Mouse (Mus musculus) stomach, postnatal 0 days (tissue): Measurements from ENCODE around the gene Spryd3. TPM values are rescaled to one million over a fixed set of nuclear protein-coding genes. Genes with fewer than 3 reads are reported as not detected.
A peak's percentile ranks its signal among the peaks of the same experiment; 100 is the strongest.

Experiments used
- ATAC-seq: fragments of 200-750 bp; cut with Nextera tagmentation; 2 replicates; pipeline ENCODE4 v1.8.0; 2017; ENCODE audit not compliant: low FRiP score, low TSS enrichment
- DNase-seq: peaks from one replicate; pipeline ENCODE4 v3.0.0-alpha.2; 2016; ENCODE audit warnings: low spot score
- H3K27ac ChIP-seq: fragments of 300-500 bp; sonication (generic); replicated peaks from 2 replicates; pipeline ENCODE4 v1.5.1; 2014; ENCODE audit warnings: mild to moderate bottlenecking, control low read depth
- H3K27me3 ChIP-seq: fragments of 300-500 bp; sonication (generic); 2 replicates; pipeline ENCODE4 v1.6.1; 2014; ENCODE audit warnings: low read length; ENCODE audit not compliant: control insufficient read depth, insufficient read depth
- H3K36me3 ChIP-seq: fragments of 300-500 bp; sonication (generic); 2 replicates; pipeline ENCODE4 v1.6.1; 2014; ENCODE audit warnings: low read length, mixed read lengths; ENCODE audit not compliant: control insufficient read depth, insufficient read depth
- H3K4me1 ChIP-seq: fragments of 300-500 bp; sonication (generic); replicated peaks from 2 replicates; pipeline ENCODE4 v1.6.1; 2014; ENCODE audit warnings: antibody characterized with exemption; ENCODE audit not compliant: control insufficient read depth, insufficient read depth
- H3K4me2 ChIP-seq: fragments of 300-500 bp; sonication (generic); replicated peaks from 2 replicates; pipeline ENCODE4 v1.6.1; 2014; ENCODE audit warnings: low read depth, mild to moderate bottlenecking, control low read depth, moderate library complexity
- H3K4me3 ChIP-seq: fragments of 300-500 bp; sonication (generic); 2 replicates; pipeline ENCODE4 v1.5.1; 2014; ENCODE audit warnings: low read depth, low read length, control low read depth
- H3K9ac ChIP-seq: fragments of 300-500 bp; sonication (generic); 2 replicates; pipeline ENCODE4 v1.6.1; 2014; ENCODE audit warnings: mild to moderate bottlenecking, low read length, control low read depth, mixed read lengths
- H3K9me3 ChIP-seq: fragments of 300-500 bp; sonication (generic); 2 replicates; pipeline ENCODE4 v1.6.1; 2016; ENCODE audit warnings: low read length; ENCODE audit not compliant: control insufficient read depth
- CTCF ChIP-seq: IDR thresholded peaks from 2 replicates; pipeline ENCODE4 v1.5.1; 2016; ENCODE audit warnings: antibody characterized with exemption, low read depth, mild to moderate bottlenecking, moderate library complexity
- EP300 ChIP-seq: optimal IDR thresholded peaks from 2 replicates; pipeline ENCODE3; 2016; ENCODE audit warnings: antibody characterized with exemption
- WGBS: fragments of 180-500 bp; shearing (Covaris S2); extraction: QIAGEN DNeasy Blood & Tissue Kit; methylation state at CpG from one replicate; pipeline ENCODE4 v1.1.7; 2014; 5-methylcytosine and 5-hydroxymethylcytosine counted together
- polyA plus RNA-seq: library from polyadenylated mRNA; unstranded; fragments of >200 nt; fragmentation: Nextera tagmentation; extraction: Ambion mirVana; gene quantifications from 2 replicates; pipeline ENCODE4 v1.2.1, GENCODE M21; 2015

Spryd3 gene
- polyA plus RNA-seq, 1 experiment from 2014 or later = 28.5 TPM

DNA sequence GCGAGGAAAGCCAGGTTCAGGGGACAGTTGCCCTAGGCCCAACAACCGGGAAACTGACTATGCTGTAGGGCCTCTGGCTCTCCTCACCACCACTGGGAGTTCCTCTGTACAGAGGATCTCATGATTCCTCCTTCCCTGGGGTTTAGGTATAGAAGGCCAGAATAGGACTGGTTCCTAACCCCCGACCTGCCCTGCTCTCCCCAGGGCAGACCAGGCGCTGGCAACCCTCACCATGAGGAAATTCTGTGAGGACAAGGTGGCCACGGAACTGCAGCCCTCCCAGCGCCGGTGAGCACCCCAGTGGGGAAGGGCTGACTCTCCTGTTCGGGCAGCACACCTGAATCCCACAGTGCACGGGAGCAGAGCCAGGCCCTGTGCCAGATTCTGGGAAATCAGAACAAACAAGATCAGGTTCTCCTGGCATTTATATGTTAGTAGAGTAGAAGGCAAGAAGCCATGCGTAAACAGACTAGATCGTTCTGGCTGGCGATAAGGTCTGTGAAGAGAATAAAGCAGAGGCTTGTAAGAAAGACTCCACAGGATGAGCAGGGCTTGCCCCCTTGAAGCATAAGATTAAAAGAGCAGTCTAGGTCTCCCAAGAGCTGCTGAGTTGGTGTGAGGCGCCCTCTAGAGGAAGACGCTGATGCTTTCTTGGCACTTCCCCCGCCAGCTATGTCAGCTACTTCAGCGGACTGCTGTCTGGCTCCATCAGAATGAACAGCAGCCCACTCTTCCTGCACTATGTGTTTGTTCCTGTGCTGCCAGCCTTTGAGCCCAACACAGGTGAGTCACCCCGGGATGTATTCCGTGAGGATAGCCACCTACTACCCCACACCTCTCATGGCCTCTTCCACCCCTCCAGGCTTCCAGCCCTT is 27.1 kb downstream of the Spryd3 start:
- no peak overlapping the region for H3K4me3 ChIP-seq
- H3K9me3 ChIP-seq = no peaks in the 10 kb centered on the region
- H3K36me3 ChIP-seq = peaks cover 34% of the 10 kb centered on the region
- peaks cover 14% of the 10 kb centered on the region for H3K4me1 ChIP-seq
- WGBS = 43% methylated on average over 18 of the region's 18 CpGs
- peak overlapping the region; percentile 25; the same call in 1 of the 2 replicates for H3K27ac ChIP-seq
- ATAC-seq (peak; percentile 24), DNase-seq (peak; percentile 84)
- H3K4me2 ChIP-seq = no peak overlapping the region
- no peaks in the 10 kb centered on the region for H3K27me3 ChIP-seq
- H3K9ac ChIP-seq = no peak overlapping the region
- TF ChIP-seq EP300 (no peak), CTCF (peak; percentile 87)

DNA sequence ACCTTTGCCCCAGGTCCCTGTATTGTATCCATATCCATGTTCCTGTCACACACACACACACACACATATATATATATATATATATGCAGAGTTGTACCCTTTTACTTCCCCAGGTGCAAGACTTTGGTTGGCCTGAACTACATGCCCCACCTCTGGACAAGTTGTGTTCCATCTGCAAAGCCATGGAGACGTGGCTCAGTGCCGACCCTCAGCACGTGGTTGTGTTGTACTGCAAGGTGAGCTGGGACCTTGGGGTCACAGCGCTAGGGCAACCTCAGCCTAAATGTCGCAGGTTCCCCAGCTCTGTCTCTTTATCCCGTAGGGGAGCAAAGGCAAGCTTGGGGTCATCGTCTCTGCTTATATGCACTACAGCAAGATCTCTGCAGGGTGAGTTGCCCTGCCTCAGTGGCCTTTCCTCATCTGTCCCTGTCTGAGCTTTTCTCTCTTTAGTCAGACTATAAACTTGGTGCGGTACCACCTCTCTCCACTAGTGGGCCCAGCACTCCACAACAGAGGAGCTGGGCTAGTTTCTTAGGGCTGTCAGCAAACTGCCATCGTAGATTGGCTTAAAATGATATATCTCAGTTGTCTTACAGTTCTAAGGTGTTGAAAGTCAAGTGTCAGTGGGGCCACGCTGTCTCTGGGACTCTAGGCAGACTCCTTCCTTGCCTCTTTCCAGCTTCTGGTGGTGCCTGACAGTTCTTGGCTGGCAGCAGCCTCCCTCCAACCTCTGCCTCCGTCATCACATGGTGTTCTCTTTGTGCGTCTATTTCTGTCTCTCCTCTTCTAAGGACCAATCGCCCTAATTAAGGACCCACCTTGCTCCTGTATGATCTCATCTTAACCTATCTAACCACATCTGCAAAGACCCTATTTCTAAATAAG is 28.1 kb downstream of the Spryd3 start:
- peak; percentile 80 for DNase-seq
- TF ChIP-seq CTCF = peak; percentile 85
- no peak for TF ChIP-seq EP300
- WGBS = 43% methylated on average over 13 of the region's 13 CpGs
- Histone ChIP-seq H3K27ac (no peak overlapping the region; the same call in 1 of the 2 replicates), H3K27me3 (no peaks in the 10 kb centered on the region), H3K4me2 (no peak overlapping the region), H3K9ac (no peak overlapping the region), H3K4me3 (no peak overlapping the region), H3K9me3 (no peaks in the 10 kb centered on the region), H3K4me1 (peaks cover 14% of the 10 kb centered on the region), H3K36me3 (peaks cover 30% of the 10 kb centered on the region)
- no peak for ATAC-seq

DNA sequence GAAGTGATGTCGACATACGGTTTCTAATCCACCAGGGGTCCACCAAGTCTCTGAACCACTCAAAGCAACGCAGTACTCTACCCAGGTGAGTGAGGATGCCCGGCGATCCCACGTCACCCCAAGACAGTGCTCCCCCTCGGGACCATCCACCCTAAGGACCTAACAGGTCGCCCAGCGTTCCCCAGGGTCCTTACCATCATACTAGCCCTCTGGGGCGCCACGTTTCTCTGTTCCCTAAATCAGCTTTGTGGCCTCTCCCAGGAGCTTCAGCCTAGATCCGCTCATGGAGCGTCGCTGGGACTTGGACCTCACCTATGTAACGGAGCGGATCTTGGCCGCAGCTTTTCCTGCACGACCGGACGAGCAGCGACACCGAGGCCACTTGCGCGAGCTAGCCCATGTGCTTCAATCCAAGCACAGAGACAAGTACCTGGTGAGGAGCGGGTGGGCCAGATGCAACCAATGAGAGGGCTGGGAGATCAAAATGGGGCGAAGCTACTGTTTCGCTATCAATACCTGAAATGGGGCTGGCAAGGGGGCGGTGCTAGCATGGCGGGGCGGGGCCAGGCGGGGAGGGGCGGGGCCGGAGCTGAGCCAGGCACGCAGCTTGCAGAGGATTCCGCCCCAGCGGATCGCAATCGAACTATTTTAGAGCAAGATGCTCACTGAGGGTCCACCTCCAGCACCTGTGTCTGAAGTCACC is 29.1 kb downstream of the Spryd3 start:
- ATAC-seq = no peak
- H3K27me3 ChIP-seq = no peaks in the 10 kb centered on the region
- WGBS = 33% methylated on average over 38 of the region's 38 CpGs
- DNase-seq = peak; percentile 83
- TF ChIP-seq EP300 (no peak), CTCF (no peak)
- H3K4me2 ChIP-seq = peak overlapping the region; percentile 50
- peak overlapping the region; percentile 14 for H3K4me3 ChIP-seq
- H3K27ac ChIP-seq = no peak overlapping the region
- H3K36me3 ChIP-seq = peaks cover 25% of the 10 kb centered on the region; the same call in 1 of the 2 replicates
- no peak overlapping the region for H3K9ac ChIP-seq
- H3K9me3 ChIP-seq = no peaks in the 10 kb centered on the region
- peaks cover 14% of the 10 kb centered on the region for H3K4me1 ChIP-seq

DNA sequence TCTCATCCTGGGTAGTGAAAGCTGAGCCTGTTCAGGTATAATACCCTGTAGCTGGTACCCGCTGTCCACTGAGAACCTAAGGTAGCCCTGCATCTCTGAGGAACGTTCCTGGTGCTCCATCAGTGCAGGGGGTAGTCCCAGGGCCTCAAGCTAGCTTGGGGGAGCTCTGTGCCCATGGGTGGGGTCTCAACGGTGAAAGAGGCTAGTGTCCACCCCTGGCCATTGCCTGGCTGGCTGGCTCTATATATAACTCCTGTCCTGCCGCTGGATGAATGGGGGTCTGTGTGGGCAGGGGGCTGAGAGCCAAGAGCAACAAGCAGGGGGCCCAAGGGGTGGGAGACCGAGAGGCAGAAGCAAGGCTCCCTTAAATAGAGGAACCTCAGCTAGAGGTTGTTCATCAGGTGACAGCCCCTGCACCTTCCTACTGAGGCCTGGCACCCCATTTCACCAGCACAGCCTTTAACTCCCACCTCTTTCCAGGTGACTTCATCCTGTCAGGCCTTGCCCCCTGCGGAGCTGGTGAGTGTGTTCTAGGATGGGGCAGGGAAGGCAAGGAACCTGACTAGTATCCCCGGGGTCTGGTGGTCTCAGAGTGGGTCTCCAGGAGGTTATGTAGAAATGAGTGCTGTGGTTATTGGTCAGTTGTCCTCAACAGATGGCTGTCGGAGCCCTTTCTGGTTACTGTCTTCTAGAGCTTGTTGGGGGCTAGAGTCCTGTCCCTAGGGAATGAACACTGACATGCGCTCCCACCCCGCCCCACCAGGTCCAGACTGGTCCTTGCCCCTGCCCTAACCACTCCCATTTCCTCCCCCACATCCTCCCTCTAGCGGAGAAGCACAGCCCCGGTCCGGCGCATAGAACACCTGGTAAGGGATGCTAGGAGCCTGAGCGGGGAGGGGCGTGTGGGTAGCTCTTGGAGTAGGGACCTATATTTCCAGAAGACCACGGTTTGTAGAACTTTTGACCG is 30.0 kb downstream of the Spryd3 start:
- TF ChIP-seq CTCF (peak; percentile 48), EP300 (no peak)
- Histone ChIP-seq H3K9ac (no peak overlapping the region), H3K4me2 (no peak overlapping the region; the same call in 1 of the 2 replicates), H3K36me3 (peaks cover 19% of the 10 kb centered on the region; the same call in 1 of the 2 replicates), H3K4me1 (peaks cover 18% of the 10 kb centered on the region), H3K9me3 (no peaks in the 10 kb centered on the region), H3K4me3 (no peak overlapping the region), H3K27ac (peak overlapping the region; percentile 5; the same call in 1 of the 2 replicates), H3K27me3 (no peaks in the 10 kb centered on the region)
- ATAC-seq = no peak
- DNase-seq = peak; percentile 53
- 48% methylated on average over 18 of the region's 18 CpGs for WGBS
